Mouse (Mus musculus) cerebellum, adult 11 months (tissue): ENCODE measurements around the gene Klf16.
"Not testable (repeated sequence)": the region's sequence is repeated elsewhere in the genome, so short reads cannot be mapped to it uniquely, and the experiment has no call there.

Experiments
- DNase-seq: peaks from one replicate; pipeline ENCODE4 v3.0.0; 2022

The Klf16 gene

GRCm38 (mm10) chr10:80605721-80606120 lies 28.6 kb upstream of the Klf16 start, which contains the start of gene Gm49322:
Gene Gm49322, plus strand, starts transcription at chr10:80606021.
- not testable (repeated sequence) for DNase-seq

- no peak for DNase-seq
Observed at GRCm38 (mm10) chr10:80604988-80605387, 27.9 kb upstream of the Klf16 start.

DNA sequence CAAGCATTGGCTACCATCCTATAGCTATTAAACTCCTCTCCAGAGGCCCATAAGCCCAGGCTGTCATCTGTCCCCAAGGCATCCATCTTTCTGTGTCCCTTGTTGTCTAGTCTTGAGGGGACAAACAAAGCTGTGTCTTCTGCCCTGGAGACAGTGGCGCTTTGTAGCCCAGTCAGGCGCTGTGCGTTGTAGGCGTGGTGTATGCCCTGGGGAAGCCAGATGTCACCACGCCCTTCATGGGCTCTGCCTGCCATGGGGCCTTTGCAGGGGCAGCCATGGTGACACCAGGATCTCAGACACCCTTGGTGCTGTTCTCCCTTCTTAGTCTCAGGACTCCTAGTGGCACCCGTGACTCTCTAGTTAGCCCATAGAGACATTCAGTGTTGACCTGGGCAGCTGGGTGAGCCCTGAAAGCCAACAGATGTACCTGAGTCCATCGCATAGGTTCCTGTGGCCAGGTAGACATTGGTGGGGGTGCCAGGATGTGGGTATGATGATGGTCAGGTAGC lies 26.9 kb upstream of the Klf16 start:
- no peak for DNase-seq

DNA sequence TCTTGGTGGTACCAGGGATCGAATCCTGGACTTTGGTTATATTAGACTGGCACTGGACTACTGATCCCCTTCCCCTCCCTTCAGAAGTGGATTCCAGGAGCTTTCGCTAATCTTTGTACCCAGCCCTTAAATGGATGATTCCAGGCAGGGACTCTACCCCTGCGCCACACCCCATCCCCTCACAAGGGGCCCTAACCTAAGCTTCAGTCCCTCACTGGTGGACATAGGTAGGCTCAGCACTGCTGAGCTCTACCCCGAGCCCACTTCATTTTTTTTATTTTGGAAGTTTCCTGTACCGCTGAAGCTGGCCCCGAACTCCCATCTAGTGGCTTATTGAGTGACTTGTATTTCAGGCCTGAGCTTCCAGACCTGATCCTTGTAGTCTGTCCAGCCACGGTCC lies 26.2 kb upstream of the Klf16 start:
- no peak for DNase-seq

DNA sequence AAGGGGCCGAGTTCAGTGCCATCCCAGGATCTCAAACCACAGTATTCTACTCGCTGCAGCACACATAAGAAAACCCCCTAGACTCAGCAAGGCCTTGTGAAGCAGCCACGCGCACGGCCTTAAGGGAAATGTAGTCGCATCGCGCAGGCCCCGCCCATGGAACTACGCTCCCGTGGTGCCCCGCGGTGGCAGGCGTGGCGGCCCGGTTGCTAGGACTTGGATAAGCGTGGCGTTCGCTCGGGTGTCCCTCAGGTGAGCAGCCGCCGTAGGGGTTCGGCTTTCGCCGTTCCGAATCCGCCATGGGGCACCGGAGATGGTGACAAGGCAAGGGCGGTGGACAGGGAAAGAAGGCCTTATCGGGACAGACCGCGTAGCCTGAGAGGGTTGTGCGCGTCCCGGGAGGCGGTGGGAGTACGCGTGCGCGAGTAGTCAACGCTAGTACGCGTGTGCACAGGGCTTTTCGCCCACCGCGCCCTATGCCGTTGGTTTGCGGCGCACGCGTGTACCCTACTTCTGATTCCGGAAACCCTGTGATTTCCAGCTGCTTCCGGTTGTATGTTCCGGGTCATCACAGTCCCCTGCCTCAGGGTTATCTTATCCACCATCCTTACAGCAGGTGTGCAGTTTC lies 25.7 kb upstream of the Klf16 start, which contains the start of the genes Scamp4 and Adat3:
Gene Scamp4 (plus strand): TSS at position 175 of the 628 bp plus-strand sequence.
Gene Adat3 (plus strand): TSS at position 183 of the 628 bp plus-strand sequence.
- peak; percentile 93 for DNase-seq

GRCm38 (mm10) chr10:80596318-80596717 lies 19.2 kb upstream of the Klf16 start:
- DNase-seq, result no peak

- peak; percentile 93 for DNase-seq
Observed at GRCm38 (mm10) chr10:80589879-80590854, 13.0 kb upstream of the Klf16 start, which contains the start of gene Abhd17a. Gene Abhd17a, minus strand, starts transcription at chr10:80590341.

DNA sequence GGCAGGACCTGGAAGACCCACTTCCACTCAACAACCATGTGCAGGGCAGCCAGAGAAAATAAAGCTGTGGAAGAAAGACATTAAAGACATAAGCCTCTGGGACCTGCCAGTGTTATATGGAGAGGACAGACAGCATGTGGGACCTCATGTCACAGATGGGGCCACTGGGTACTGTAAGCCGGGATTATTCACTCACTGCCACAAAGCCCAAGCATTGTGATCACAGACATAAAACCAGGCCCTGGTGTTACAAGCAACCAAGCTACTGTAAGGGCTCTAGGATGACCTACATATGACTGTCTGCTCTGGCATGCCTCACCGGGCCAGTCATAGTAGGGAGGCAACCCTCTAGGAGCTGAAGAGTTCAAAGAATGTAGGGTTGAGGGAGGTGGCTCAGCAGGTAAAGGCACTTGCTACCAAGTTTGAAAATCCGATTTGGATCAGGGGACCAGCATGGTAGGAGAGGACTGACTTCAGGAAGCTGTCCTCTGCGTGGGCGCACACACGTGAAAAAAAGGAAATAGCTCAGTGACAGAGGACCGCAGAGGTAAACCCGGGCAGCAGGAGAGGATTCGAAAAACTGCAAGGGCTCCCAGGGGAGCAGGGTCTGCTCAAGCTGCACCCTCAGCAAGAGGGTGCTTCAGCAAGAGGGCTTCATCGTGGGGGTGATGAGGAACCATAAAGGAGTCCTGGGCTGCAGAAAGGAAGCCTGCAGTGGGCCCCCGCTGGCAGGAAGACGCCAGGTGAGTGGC lies 12.2 kb upstream of the Klf16 start:
- DNase-seq, result no peak

DNA sequence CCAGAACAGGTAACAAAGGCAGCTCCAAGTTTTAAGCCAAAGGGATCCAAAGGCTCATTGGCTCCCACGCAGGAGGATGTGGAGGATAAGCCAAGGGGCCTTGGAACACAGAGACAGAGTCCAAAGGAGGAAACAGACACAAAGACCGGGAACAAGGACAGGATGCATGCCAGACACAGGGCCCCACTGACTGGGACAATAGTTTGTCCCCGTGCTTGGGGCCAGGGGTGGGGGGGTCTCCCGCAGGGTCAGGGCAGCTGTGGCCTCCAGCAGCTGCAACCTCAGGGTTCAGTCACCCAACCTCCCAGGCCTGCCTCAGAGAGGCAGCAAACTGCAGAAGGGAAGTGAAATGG lies 10.2 kb upstream of the Klf16 start:
- no peak for DNase-seq

DNA sequence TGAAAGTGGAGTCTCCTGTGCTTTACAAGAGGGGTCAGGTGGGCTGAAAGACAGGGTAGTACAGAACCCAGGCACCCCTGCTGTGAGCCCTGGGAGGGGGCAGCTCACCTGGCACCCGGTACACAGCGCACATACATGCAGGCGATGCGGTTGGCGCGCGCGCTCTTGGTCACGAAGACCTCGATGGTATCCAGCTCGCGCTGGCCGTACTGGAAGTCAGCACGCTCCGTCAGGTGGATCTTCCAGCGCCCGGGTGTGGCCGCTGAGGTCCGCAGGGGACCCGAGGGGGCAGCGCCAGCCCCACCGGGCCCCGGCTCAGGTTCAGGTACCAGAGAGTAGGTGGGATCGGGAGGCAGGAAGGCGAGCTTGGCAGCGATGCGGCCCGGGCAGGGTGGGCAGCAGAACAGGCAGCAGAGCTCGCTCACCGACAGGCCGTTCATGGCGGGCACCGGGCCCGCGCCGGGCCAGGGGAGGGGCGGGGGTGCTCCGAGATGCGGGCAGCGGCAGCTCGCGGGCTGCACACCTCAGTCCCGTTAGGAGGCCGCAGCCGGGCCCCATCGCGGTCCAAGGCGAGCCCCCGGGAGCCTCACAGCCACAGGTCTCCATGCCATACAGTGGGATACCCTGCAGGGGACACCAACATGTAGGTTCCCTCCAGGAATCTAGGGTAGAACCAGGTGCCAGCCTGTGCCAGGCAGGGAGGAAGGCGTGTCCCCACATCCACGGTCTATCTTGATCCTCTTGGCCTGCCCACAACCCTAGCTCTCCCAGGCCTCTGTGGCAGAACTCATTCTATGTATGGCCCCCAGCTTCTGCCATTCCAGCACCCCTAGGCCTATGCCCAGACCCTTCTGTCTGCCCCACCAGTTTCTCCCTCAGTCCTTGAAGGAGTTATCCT lies 9.5 kb upstream of the Klf16 start:
- no peak for DNase-seq

GRCm38 (mm10) chr10:80585581-80585980 lies 8.5 kb upstream of the Klf16 start:
- DNase-seq, result no peak

DNA sequence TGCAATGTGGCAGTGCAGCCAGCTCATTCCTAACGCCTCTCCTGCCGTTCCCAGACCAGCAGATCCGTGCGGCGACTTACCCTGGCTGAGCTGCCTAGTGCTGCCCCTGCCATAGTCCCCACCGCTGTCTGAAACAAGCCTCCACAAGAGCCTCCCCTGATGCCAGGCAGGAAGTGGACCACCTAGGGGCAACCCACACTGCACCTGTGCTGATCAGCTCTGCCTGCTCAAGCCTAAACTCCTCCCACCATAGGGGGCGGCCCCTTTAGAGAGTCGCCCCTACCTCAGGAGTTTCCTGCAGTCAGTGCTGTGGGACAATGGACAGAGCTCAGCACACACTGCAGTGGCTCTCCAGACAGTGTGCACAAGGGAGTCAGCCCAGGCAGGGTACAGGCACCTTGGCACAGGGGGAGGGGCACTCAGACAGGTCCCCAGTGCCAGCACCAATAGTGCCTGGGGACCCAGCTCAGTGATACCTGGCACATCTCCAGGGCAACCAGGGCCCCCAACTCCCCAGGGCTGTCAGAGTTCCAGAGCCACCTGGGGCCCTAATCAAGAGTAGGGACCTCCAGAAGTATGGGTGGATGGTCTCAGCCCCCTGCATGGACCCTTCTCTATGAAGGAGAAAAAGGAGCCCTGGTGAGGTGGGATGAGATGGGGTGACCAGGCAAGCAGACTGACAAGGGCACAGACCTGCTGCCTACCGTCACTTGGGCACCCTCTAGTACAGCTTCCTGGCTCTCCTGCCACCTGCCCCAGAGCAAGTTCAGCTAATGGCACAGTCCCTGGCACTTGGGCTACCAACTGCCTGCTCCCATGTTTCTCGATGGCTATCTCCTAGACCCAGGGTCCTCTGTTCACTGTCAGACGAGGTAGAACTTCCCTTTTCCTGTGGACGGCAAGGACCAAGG lies 7.8 kb upstream of the Klf16 start:
- no peak for DNase-seq

- no peak for DNase-seq
Observed at GRCm38 (mm10) chr10:80584045-80584488, 6.9 kb upstream of the Klf16 start.

DNA sequence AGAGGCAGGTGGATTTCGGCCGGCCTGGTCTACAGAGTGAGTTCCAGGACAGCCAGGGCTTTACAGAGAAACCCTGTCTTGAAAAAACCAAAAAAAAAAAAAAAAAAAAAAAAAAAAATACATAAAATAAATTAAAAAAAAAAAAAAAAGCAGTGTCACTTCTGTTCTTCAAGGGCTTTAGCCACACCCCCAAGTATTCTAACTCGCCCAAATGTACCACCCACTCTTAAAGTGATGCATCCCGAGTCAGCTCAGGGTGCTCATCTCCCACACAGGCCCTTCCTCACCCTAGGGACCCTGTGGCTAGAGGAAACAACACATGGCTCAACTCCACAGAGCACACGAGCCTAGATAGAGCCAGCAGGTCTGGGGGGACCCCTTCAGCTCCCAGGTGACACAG lies 5.9 kb upstream of the Klf16 start:
- no peak for DNase-seq

DNA sequence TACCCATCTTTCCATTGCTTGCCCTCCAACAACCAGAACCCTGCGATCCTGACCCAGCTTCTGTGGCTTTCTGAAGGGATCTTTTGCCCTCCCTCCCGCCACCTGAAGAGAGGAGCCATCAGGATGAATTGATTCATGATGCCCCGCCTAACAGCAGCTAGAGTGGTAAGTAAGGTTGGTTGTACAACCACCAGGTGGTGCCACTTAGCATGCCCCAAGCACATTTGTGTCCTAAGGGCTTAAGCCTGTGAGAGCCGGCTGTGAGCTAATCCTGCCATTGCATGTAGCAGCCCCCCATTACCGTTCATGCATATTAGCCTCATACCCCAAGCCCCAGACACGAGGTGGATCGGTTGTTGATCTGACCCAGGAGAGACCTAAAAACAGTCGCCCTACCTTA lies 1.8 kb upstream of the Klf16 start:
- DNase-seq, result no peak

GRCm38 (mm10) chr10:80578131-80578750 lies 1.1 kb upstream of the Klf16 start:
- peak; percentile 73 for DNase-seq

GRCm38 (mm10) chr10:80576351-80577194 lies 548 bp downstream of the Klf16 start:
- DNase-seq, result peak; percentile 70

- DNase-seq, result no peak
Observed at GRCm38 (mm10) chr10:80575925-80576324, 1.2 kb downstream of the Klf16 start.

GRCm38 (mm10) chr10:80574896-80575295 lies 2.2 kb downstream of the Klf16 start:
- no peak for DNase-seq
